Mouse (Mus musculus): ENCODE results near the gene Rbmxl1. TPM values are rescaled to one million over a fixed set of nuclear protein-coding genes. Genes with fewer than 3 reads are reported as not detected.
"Not testable (repeated sequence)": the region's sequence is repeated elsewhere in the genome, so short reads cannot be mapped to it uniquely, and the experiment has no call there.

Rbmxl1 gene
- polyA plus RNA-seq, 1 experiment from 2014 or later: 225 TPM

- DNase-seq (ENCODE audit: low spot score): not testable (repeated sequence)
These were observed 12.4 kb downstream of the Rbmxl1 start for GRCm38 (mm10) chr8:78496273-78496672.

- no peak for DNase-seq (ENCODE audit: low spot score)
These were observed 15.7 kb downstream of the Rbmxl1 start for GRCm38 (mm10) chr8:78493031-78493430.

DNA sequence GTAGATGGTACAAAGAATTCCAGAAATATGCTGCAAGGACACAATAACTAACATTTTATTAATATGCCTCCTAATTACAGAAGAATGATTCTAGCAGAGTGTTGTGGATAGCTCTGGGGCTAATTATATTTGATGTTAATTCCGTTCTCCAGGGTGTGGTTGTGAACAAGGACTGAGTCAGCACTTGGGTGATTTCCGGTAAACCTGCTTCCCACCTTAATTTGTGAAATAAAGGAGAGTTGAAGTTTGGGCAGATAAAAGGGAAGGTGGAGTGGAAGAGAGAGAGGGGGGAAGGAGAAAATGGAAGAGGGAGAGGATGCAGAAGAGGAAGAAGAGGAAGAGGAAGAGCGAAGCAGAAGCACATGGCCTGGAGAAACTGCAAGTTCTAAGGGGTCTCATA lies 19.0 kb downstream of the Rbmxl1 start:
- no peak for DNase-seq (ENCODE audit: low spot score)

GRCm38 (mm10) chr8:78477051-78477829 lies 31.5 kb downstream of the Rbmxl1 start:
- DNase-seq (ENCODE audit: low spot score): no peak

GRCm38 (mm10) chr8:78467889-78468288 lies 40.8 kb downstream of the Rbmxl1 start:
- DNase-seq (ENCODE audit: low spot score): no peak

DNA sequence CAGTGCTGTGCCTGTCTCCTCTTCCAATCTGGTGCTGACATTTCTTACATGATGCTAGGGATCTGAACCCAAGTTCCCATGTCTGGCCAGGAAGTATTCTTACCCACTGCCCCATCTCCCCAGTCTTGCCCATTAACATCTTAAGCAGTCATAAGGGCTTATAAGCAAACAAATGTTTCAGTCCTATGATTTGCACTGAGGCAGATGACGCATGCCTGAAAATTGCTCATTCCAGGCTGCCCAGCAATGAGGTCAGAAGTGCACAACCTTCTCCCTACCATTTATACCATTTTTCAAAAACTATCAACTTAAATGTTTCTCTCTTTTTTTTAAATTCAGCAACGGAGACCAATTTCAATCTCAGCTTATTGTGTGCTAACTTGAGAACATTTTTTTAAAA lies 44.8 kb downstream of the Rbmxl1 start:
- no peak for DNase-seq (ENCODE audit: low spot score)

DNA sequence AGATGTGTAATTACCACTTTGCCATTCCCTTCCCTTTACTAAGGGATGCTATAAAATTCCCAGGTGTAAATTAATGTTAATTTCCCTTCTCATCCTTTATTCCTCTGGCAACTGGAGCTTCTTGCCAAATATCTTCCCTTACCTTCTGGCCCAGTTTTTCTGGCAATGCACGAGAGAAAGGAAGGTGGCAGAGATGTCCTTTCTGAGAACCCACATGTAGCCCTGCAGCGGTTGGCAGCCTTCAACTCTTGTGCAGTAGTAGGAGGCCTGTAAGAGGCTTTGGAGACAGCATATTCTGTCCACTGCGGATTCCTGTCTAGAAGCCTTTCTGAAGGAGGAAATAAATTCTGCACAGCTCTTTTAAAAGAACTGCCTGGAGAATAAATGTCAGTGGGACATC lies 52.3 kb downstream of the Rbmxl1 start:
- DNase-seq (ENCODE audit: low spot score): no peak

Other genes starting within 250 kb of the Rbmxl1 start
- not detected in 2 replicates for gene Pou4f2, start 72.3 kb downstream of the Rbmxl1 start, polyA plus RNA-seq (2015; fragmentation: Nextera tagmentation; extraction: Ambion mirVana)
- gene Slc10a7, start 448 bp upstream of the Rbmxl1 start, polyA plus RNA-seq (2015; fragmentation: Nextera tagmentation; extraction: Ambion mirVana): 12.3 and 13.7 TPM in 2 replicates

Data from thymus, postnatal 0 days (tissue).